12 mouse cellular contexts compared by ENCODE assay signal in the genomic region with DNA sequence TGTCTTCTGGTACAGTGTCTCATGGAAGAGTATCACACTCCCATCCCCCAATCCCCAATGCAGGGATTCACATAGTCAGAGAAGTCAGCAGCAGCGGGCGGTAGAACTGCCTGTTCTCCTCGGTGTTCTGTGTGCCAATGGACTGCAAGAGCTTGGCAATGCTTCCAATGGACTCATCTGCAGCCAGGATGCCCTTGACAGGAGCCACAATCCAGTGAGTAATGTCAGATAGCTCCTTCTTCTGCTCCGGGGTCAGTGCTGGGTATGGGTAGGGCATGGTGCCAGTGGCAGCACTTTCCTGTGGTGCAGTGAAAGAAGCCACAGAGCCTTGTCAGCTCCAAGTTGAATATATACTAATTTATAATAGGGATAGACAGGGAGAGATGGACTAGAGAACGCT.
"Had no signal": no experiment of that assay in that cellular context is flagged by ENCODE, and none has a peak within 500 bp of the region (broad histone marks: within the 10 kb centered on the region; RNA-seq: fewer than 3 reads in every experiment).

No protein-coding gene starts in this region.

- H3K9ac ChIP-seq: limb, embryonic 13.5 days; liver, embryonic 14.5 days; midbrain, embryonic 12.5 days; neural tube, embryonic 13.5 days had no signal

- H3K4me1 ChIP-seq: limb, embryonic 13.5 days; midbrain, embryonic 12.5 days; neural tube, embryonic 13.5 days had no signal

- H3K4me2 ChIP-seq: limb, embryonic 13.5 days; midbrain, embryonic 12.5 days; neural tube, embryonic 13.5 days had no signal

- H3K27ac ChIP-seq: limb, embryonic 13.5 days; liver, embryonic 14.5 days; midbrain, embryonic 12.5 days; neural tube, embryonic 13.5 days had no signal

- H3K4me3 ChIP-seq: limb, embryonic 13.5 days; midbrain, embryonic 12.5 days; neural tube, embryonic 13.5 days had no signal

- H3K9me3 ChIP-seq: limb, embryonic 13.5 days; midbrain, embryonic 12.5 days; neural tube, embryonic 13.5 days had no signal

- DNase-seq: left cerebral cortex, postnatal 4 days; lung, adult 18-20 months; retina, postnatal 1 day; right cerebral cortex, postnatal 4 days; spleen, adult 18-20 months; thymus, adult 18-20 months; thymus, postnatal 36 days had no signal

- H3K27me3 ChIP-seq: limb, embryonic 13.5 days; midbrain, embryonic 12.5 days; neural tube, embryonic 13.5 days had no signal

- H3K36me3 ChIP-seq: limb, embryonic 13.5 days; midbrain, embryonic 12.5 days; neural tube, embryonic 13.5 days had no signal

- ATAC-seq: midbrain, embryonic 16.5 days had no signal
